Mouse (Mus musculus): ENCODE measurements around the gene Tenm3. TPM values are rescaled to one million over a fixed set of nuclear protein-coding genes. Genes with fewer than 3 reads are reported as not detected.

The Tenm3 gene
- polyA plus RNA-seq, 1 experiment: 3.1 TPM

- no peak for DNase-seq (ENCODE audit: low read depth)
Measured at GRCm38 (mm10) chr8:48742741-48743140, 101.0 kb downstream of the Tenm3 start.

GRCm38 (mm10) chr8:48740951-48741350 lies 102.8 kb downstream of the Tenm3 start:
- no peak for DNase-seq (ENCODE audit: low read depth)

GRCm38 (mm10) chr8:48740147-48740881 lies 103.4 kb downstream of the Tenm3 start:
- DNase-seq (ENCODE audit: low read depth): no peak

- DNase-seq (ENCODE audit: low read depth): no peak
Measured at GRCm38 (mm10) chr8:48733731-48734130, 110.0 kb downstream of the Tenm3 start.

GRCm38 (mm10) chr8:48733057-48733456 lies 110.7 kb downstream of the Tenm3 start:
- DNase-seq (ENCODE audit: low read depth): no peak

- DNase-seq (ENCODE audit: low read depth): no peak
Measured at GRCm38 (mm10) chr8:48730701-48731100, 113.0 kb downstream of the Tenm3 start.

- DNase-seq (ENCODE audit: low read depth): no peak
Measured at GRCm38 (mm10) chr8:48728833-48729690, 114.7 kb downstream of the Tenm3 start.

- no peak for DNase-seq (ENCODE audit: low read depth)
Measured at GRCm38 (mm10) chr8:48728006-48728405, 115.7 kb downstream of the Tenm3 start.

- no peak for DNase-seq (ENCODE audit: low read depth)
Measured at GRCm38 (mm10) chr8:48722744-48723143, 121.0 kb downstream of the Tenm3 start.

- no peak for DNase-seq (ENCODE audit: low read depth)
Measured at GRCm38 (mm10) chr8:48722318-48722717, 121.4 kb downstream of the Tenm3 start.

GRCm38 (mm10) chr8:48721376-48721775 lies 122.4 kb downstream of the Tenm3 start:
- no peak for DNase-seq (ENCODE audit: low read depth)

- no peak for DNase-seq (ENCODE audit: low read depth)
Measured at GRCm38 (mm10) chr8:48715616-48716015, 128.1 kb downstream of the Tenm3 start.

- no peak for DNase-seq (ENCODE audit: low read depth)
Measured at GRCm38 (mm10) chr8:48706666-48707065, 137.1 kb downstream of the Tenm3 start.

GRCm38 (mm10) chr8:48704885-48705515 lies 138.8 kb downstream of the Tenm3 start:
- DNase-seq (ENCODE audit: low read depth): no peak

GRCm38 (mm10) chr8:48704485-48704884 lies 139.3 kb downstream of the Tenm3 start:
- no peak for DNase-seq (ENCODE audit: low read depth)

GRCm38 (mm10) chr8:48690665-48691395 lies 152.9 kb downstream of the Tenm3 start:
- no peak for DNase-seq (ENCODE audit: low read depth)

GRCm38 (mm10) chr8:48688706-48689105 lies 155.0 kb downstream of the Tenm3 start:
- no peak for DNase-seq (ENCODE audit: low read depth)

- no peak for DNase-seq (ENCODE audit: low read depth)
Measured at GRCm38 (mm10) chr8:48688188-48688587, 155.6 kb downstream of the Tenm3 start.

- DNase-seq (ENCODE audit: low read depth): no peak
Measured at GRCm38 (mm10) chr8:48673476-48673875, 170.3 kb downstream of the Tenm3 start.

GRCm38 (mm10) chr8:48672471-48672870 lies 171.3 kb downstream of the Tenm3 start:
- DNase-seq (ENCODE audit: low read depth): no peak

- DNase-seq (ENCODE audit: low read depth): no peak
Measured at GRCm38 (mm10) chr8:48671318-48671717, 172.4 kb downstream of the Tenm3 start.

GRCm38 (mm10) chr8:48670895-48671294 lies 172.9 kb downstream of the Tenm3 start:
- DNase-seq (ENCODE audit: low read depth): no peak

Measured in gonadal fat pad, adult 2 months (tissue).